Mouse (Mus musculus): ENCODE measurements at regions not wholly inside any gene's neighbourhood (a gene's known extent, or its start where the extent isn't known, plus 50 kb on each side); places are given as distances from the start of the nearest gene placed in this dataset.

DNA sequence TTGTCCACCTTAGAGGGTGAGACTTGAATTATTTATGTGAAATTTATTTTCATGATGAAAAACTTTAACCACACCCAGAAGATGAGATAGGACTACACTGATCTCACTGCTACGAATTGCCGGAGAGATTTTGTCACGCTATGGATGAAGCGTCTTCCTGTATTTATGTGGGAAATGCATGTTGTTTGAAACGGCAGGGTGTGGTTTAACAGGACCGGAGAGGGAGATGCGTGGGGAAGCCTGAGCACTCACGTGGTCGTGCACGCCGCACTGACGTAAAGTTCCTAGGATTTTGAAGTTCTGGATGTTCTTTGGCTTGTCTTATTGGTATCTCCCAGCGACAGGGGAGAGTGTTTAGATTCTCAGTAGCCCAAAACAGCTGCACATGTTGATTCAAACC, 139.3 kb upstream of the Ubr2 start:
- no peak for ATAC-seq (ENCODE audit: extremely low read depth, insufficient number of reproducible peaks, low FRiP score, poor library complexity, severe bottlenecking)

DNA sequence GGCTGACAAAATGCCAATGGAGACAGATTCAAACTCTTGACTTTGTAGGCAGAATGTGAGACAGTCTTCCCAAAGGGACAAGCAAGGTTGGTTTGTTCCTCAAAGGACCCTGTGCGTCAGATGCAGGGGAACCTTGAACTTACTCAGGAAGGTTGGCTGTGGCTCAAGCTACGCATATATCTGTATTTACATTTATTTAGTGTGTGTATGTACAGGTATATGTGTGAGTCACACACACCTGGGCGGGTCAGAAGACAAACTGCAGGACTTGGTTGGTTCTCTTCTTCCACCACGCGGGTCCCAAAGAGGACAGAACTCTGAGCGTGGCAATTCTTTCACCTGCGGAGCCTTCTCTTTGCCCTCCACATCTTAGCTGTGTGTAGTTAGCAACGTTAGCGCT, 138.8 kb upstream of the Ubr2 start:
- ATAC-seq (ENCODE audit: extremely low read depth, insufficient number of reproducible peaks, low FRiP score, poor library complexity, severe bottlenecking), result no peak

DNA sequence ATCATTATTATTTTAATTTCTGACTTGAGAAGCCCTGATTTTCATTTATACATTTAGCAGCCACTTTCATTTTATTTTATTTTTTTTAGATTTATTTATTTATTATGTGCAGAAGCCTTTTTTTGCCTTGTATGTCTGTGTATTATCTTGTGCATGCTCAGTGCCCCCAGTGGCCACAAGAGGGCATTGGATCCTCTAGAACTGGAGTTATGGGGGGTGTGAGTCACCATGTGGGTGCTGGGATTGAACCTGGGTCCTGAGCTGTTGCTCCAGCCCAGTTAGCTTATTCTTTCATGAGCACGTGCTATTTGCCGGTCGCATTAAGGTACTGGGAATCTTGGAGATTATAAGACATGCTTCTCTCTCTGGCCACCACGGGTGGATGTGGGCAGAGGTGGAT, 136.3 kb upstream of the Ubr2 start:
- ATAC-seq (ENCODE audit: extremely low read depth, insufficient number of reproducible peaks, low FRiP score, poor library complexity, severe bottlenecking), result no peak

DNA sequence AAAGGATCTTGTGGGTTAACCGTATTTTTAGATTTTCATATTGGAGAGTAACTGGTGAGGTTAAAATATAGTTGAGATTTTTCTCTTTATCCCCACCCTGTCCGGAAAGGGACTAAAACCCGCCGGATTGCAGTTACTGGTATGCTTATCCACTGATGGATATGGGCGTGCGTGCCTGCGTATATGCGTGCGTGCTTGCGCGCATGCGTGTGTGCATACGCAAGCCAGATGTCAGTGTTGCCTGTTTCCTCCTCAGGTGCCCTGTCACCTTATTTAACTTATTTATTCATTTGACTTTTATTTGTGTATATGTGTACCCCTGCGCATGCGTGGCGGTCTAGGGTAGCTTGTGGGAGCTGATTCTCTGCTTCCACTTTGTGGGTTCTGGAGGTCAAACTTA, 135.2 kb upstream of the Ubr2 start:
- no peak for ATAC-seq (ENCODE audit: extremely low read depth, insufficient number of reproducible peaks, low FRiP score, poor library complexity, severe bottlenecking)

DNA sequence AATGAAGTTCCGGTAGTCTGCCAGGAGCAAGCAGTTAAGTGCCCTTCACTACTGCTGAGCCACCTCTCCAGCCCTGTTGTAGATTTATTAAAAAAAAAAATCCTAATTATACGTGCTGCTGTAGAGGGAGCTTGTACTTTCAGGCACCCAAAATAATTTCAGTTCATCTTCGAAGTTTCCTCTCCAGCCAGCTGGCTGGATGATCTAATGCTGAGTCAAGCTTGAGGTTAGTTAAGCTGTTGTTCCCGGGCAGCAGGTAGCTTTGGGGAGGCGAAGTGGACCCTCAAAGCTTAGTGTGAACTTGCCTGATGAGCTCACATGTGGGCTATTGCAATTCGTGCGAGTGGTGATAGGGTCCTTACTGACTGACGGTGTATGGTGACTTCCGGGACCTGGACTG, 134.6 kb upstream of the Ubr2 start:
- ATAC-seq (ENCODE audit: extremely low read depth, insufficient number of reproducible peaks, low FRiP score, poor library complexity, severe bottlenecking), result no peak

DNA sequence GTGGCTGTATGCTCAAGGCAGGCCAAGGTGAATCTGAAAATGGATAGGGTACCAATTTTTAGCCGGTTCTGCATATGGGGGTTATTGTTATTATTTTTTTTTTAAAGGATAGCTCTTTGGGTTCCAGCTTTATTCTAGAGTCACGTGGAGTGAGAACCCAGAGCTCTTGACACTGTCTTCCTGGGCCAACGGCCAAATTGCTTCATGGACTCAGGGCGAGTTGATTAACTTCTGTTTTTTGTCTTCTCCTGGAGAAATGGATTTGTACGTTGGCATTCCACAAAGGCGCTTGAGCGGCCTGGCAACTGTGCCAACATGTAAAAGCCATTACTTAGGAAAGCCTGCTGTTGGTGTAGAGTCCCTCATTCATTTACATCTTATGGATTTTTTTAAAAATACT, 134.1 kb upstream of the Ubr2 start:
- ATAC-seq (ENCODE audit: extremely low read depth, insufficient number of reproducible peaks, low FRiP score, poor library complexity, severe bottlenecking), result no peak

DNA sequence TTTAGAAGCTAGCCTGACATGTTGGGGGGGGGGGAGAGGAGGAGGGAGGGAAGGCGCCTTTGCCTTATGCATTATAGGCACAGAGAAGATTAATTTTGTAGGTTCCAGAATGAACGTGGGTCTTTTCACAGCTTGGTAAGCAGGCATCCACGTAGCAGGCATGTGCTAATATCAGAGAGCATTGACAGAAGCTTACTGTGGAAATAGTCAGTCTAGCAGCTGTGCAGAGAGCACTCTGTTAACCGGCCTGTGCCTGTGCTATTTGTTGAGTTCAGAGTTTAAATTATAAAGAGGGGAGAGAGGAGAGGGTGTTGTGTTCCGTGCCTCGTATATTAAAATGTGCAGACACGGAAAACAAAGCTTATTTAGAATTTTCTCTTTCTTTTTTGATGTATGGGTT, 133.5 kb upstream of the Ubr2 start:
- no peak for ATAC-seq (ENCODE audit: extremely low read depth, insufficient number of reproducible peaks, low FRiP score, poor library complexity, severe bottlenecking)

DNA sequence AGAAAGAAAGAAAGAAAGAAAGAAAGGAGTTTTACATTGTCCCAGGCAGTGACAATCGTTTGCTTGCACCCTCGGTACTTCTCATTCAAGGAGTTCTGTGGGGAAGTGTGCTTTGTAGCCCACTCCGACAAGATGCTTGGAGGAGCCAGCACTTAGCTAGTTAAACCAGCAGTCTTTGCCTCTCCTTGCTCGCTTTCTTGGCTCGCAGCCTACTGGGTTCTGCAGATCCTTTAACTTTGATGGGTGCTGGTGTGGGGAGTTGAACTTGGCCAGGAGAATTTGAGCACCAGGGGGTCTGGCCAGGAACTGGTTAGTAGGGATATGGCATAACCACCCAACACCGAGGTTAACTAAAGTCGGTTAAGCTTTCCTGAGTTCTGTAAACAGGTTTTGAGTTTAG, 132.5 kb upstream of the Ubr2 start:
- ATAC-seq (ENCODE audit: extremely low read depth, insufficient number of reproducible peaks, low FRiP score, poor library complexity, severe bottlenecking), result no peak

DNA sequence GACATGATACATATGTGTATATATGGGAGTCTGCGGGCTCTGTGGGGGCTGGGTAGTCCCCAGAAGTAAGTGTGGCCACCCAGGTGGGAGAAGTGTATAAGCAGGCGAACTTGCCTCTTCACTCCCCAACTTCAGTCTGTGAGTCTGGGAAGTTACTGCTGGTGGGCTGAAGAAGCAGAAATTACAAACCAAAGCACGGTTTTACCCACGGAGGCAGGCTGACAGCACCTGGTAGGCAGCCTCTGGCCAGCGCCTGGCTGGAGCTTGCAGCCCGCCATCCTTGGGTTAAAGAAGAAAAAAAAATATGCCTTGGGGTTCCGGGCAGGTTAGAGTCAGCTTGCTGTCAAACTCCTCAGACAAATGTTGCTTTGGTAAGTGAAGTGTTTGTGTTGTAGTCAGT, 131.9 kb upstream of the Ubr2 start:
- no peak for ATAC-seq (ENCODE audit: extremely low read depth, insufficient number of reproducible peaks, low FRiP score, poor library complexity, severe bottlenecking)

DNA sequence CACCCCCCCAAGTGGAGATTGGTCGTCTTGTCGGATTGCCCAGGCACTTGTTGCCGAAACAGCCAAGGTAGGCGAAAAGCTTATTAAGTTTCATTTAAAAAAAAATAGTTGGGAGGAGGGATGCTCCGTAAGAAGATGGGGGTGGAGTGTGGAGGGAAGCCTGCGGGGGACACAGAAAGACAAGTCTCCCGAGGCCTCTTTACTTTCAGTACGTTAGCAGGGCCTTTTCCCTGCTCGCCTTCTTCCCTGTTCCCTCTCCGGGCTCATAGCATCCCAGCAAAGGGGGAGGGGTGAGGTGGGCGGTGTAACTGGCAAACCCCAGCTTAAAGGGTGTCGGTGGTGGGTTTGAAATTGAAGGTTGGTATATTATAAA, 131.5 kb upstream of the Ubr2 start:
- ATAC-seq (ENCODE audit: extremely low read depth, insufficient number of reproducible peaks, low FRiP score, poor library complexity, severe bottlenecking), result no peak

DNA sequence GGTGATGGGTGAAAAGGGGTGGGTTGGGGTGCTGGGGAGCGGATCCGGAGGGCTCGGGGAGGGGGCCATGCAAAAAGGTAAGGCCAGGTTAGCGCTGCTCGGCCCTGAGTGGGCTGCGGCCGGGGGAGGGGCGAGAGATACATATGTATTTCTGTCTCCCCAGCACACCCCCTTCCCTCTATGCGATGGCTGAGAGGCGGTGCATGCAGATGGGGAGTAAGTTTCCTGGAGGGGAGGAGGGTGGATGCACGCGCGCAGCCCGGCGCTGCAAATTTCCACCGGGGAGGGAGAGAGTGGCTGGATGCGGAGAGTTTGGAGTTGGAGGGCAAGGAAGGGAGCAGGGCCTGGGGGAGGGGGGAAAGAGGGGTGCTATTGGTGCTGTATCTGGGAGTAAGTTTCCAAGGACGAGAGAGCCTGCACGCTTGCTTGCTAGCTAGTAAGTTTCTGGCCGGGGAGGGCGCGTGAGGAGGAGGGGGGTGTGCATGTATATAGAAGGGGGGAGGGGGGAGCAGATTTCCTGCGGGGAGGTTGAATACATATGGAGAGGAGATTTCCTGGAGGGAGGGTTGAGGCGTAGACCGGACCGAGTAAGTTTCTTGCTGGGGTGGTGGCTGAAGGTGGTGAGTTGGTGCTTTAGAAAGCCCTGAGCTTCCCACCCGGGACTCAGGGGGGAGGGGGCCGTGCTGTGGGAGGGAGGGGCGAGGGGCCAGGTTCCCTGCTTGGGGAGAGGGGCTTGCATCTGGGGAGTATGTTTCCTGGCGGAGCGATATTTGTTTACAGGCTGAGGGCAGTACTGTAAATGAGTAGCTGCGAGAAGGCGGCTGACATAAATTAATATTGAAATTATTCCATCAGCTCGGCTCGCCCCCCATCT, 130.8 kb upstream of the Ubr2 start:
- peak; percentile 13; the same call in 1 of the 2 replicates for ATAC-seq (ENCODE audit: extremely low read depth, insufficient number of reproducible peaks, low FRiP score, poor library complexity, severe bottlenecking)

DNA sequence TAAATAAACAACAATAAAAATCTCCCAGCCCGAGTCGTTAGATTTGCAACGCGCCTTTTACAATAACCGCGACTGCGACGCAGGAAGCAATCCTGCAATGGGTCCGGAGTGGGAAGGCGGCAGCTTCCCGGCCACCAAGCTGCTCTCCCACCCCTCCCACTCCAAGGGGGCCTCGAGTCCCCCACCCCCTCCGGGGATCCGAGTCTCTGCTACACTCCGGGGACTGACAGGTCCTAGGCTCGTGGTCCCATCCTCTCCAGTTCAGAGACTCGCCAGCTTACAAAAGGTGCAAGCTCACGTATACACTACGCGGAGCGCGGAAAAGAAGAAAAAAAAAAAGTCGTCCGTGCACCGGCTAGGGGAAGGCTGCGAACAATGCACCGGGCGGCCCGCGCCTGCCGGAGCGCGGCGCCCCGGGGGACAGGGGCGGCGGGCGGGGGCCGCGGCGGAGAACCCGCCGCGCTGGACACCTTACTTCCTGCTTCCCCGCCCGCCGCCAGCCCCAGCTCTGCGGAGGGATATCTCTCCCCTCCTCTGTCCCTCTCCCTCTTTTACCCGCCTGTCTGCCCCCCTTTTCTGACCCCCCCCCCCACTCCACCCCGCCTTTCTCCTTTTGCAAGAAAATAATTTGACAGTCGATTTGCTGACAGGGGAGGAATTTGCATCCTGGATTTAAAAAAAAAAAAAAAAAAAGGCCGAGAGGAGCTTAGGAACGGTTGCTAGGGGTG, 130.0 kb upstream of the Ubr2 start:
- no peak for ATAC-seq (ENCODE audit: extremely low read depth, insufficient number of reproducible peaks, low FRiP score, poor library complexity, severe bottlenecking)

DNA sequence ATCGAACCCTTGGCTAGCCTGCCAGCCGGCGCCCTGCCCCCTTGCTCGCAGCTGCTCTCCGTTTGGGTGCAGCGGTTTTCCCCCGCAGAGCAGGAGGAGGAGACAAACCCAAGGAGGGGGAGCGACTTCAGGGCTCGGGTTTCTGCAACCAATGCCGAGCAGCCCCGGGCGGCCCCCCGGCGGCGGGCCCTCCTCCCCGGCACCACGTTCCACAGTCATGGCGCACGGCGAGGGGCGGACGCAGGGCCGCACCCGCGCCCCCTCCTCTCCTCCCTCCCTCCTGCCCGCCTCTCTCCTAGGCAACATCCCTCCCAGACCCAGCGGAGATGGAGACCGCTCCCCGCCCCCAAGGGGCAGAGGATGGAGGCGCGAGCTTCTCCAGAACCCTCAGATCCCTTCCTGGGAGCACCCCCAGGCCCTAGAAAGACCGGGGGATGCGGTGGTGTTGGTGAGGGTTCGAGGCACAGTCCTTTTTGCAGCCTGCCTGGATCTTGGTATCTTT, 129.4 kb upstream of the Ubr2 start:
- peak; percentile 14 for ATAC-seq (ENCODE audit: extremely low read depth, insufficient number of reproducible peaks, low FRiP score, poor library complexity, severe bottlenecking)

DNA sequence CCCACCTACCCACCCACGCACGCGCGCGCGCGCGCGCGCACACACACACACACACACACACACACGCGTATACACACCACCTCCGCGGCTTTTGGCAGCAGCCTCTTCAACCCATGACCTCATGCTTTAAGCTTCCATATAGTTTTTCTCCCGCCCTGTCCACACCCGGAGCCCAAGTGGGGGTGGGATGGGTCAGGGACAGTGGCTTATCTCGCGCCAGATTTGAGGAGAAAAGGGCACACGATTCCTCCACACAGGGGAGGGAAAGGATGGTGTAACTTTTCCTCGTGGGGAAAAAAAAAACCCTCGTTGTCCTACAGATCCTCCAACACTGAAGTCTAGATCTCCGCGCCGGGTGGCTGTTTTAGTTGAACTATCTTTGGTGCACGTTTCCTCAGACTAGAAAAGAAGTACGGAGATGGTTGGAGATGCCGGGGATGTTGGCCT, 128.8 kb upstream of the Ubr2 start:
- ATAC-seq (ENCODE audit: extremely low read depth, insufficient number of reproducible peaks, low FRiP score, poor library complexity, severe bottlenecking), result no peak

DNA sequence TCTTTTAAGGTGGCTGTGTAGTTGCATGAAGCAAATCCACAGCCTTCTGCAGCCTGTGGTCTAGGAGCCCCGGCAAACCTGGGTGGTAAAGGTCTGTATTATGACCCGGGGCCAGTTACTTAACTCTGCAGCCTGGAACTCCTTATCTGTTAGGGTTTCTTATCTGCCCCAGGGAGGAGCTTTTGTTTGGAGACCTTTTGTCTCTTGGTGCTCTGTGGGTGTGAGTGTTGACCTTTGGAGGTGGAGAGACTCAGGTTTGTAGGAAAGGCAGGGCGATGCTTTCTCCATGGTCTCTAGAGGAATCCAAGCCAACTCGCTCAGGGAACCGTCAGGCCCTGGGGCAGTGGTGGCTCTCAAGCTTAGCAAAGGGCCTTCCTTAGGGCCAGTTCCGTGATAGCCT, 127.8 kb upstream of the Ubr2 start:
- ATAC-seq (ENCODE audit: extremely low read depth, insufficient number of reproducible peaks, low FRiP score, poor library complexity, severe bottlenecking), result no peak

DNA sequence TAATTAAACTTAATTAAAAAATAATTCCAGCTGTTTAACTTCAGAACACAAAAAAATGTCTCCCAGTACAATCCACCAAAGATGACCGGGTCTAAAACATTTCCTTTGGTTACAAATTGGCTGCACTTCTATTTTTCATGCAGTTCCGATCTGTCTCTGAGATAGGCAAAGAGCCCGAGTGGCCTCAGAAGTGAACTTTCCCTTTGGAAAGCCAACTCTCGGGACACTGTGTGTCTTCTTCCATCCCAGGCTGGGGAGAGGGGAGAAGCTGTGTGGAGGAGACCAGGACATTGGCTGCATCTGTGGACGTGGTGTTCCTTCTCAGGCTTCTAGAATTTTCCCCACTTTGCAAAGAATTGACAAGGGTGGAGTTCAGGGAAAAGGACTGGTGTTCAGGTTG, 125.0 kb upstream of the Ubr2 start:
- no peak for ATAC-seq (ENCODE audit: extremely low read depth, insufficient number of reproducible peaks, low FRiP score, poor library complexity, severe bottlenecking)

DNA sequence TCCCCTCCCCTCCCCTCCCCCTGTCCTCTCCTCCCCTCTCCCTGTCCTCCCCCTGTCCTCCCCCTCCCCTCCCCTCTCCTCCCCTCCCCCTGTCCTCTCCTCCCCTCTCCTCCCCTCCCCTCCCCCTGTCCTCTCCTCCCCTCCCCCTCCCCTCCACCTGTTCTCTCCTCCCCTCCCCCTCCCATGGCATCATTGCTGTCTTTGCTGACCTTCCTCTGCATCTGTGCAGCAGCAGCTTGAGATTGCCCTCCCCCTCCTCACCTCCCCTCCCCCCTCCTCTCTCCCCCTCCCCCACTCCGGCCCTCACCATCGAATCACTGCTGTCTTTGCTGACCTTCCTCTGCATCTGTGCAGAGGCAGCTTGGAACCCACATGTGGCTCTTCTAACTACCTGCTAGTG, 123.4 kb upstream of the Ubr2 start:
- ATAC-seq (ENCODE audit: extremely low read depth, insufficient number of reproducible peaks, low FRiP score, poor library complexity, severe bottlenecking), result no peak

DNA sequence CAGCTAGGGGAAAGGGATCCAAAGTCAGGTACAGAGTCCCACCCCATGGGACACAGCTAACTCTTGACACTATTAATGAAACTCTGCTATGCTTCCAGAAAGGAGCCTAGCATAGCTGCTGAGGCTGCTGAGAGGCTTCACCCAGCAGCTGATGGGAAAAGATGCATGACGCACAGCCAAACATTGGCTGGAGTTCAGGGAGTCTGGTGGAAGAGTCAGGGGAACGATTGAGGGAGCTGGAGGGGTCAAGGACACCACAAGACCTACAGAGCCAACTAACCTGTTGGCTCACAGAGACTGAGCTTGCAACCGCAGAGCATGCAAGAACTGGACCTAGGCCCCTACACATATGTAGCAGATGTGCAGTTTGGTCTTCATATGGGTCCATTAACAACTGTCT, 117.2 kb upstream of the Ubr2 start:
- ATAC-seq (ENCODE audit: extremely low read depth, insufficient number of reproducible peaks, low FRiP score, poor library complexity, severe bottlenecking), result no peak

DNA sequence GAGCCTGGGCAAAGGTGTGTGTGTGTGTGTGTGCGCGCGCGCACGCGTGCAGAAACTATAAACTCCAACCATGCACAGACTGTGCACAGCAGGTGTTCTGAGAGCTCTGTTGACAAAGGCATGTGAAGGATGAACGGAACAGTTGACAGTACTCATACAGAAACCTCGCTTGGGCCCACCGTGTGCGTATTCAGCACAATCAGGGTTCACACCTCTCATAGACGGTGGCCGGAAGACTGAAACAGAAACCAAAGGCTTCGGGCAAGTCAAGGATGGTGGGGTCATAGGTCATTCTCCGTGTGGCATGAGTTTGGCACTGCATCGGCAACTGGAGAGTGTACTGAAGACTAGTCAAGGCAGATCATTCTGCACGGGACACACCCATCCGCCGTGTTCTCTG, 113.2 kb upstream of the Ubr2 start:
- no peak for ATAC-seq (ENCODE audit: extremely low read depth, insufficient number of reproducible peaks, low FRiP score, poor library complexity, severe bottlenecking)

DNA sequence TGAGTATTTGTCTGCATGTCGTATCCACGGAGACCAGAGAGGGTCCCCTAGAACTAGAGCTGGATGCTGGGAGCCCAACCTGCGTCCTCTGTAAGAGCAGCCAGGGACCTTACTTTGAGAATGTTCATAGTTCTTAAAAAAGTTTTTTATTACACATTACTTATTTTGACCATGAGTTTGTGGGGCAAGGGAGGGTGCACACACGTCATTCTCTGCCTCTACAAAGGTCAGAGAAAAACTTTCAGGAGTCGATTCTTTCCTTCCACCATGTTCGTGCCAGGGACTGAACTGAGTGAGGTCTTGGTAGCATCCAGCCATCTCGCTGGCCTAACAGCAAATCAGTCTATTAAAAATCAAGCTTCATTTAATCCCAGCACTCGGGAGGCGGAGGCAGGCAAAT, 111.9 kb upstream of the Ubr2 start:
- ATAC-seq (ENCODE audit: extremely low read depth, insufficient number of reproducible peaks, low FRiP score, poor library complexity, severe bottlenecking), result no peak

Measured in neutrophil, adult 5-6 weeks (primary cell).